Mouse (Mus musculus): ENCODE data around the gene Fkbp15. TPM values are rescaled to one million over a fixed set of nuclear protein-coding genes. Genes with fewer than 3 reads are reported as not detected.

The Fkbp15 gene
- total and polyA plus RNA-seq, 3 experiments = 14.7 to 19.6 (median 16.6) TPM

DNA sequence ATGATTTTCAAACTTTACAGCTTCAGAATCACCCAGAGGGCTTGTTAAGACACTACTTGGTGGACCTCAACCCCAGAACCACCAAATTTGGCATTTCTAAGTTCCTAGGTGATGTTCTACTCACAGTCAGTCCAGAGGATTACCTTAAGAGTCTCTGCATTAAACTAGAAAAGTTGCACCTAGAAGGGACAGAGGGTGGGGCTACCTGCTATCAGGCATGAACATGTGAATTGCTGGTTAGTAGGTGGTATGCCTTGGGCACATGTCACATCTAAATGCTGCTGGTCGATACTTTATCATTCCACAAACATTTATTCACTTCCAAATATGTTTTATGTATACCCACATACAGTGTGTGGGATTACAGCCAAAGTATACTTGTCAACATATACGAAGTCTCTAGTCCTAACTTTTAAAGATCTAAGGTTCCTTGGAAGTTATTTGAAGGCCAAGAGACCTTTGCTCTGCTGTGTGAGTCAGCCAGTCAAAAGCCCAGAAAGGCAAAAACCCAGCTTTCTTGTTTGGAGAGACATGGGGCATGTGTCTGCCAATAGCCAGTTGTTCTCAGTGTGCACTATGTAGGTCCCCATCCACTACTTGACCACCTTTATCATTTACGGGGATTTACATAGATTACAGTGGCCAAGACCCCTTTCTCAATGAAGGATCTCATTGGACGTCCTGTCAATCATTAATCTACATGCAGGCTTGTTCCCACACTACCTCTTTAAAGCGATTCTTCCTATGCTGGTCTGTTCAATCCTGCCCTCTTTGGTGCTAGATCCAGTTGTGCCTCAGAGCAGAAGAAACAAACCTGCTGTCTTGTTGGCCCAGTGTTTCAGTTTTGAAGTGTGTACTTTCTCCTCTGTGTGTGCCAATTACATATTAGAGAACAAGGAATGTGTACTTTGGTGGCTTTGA, 29.5 kb upstream of the Fkbp15 start:
- no peak for TF ChIP-seq EP300 (IDR thresholded peaks at IDR 0.05; ENCODE audit: insufficient read depth, low read depth, low read length)
- no peak for TF ChIP-seq CTCF (IDR thresholded peaks at IDR 0.05)
- no peak for TF ChIP-seq POLR2A (IDR thresholded peaks at IDR 0.05; ENCODE audit: insufficient read depth, low read depth, low read length)

DNA sequence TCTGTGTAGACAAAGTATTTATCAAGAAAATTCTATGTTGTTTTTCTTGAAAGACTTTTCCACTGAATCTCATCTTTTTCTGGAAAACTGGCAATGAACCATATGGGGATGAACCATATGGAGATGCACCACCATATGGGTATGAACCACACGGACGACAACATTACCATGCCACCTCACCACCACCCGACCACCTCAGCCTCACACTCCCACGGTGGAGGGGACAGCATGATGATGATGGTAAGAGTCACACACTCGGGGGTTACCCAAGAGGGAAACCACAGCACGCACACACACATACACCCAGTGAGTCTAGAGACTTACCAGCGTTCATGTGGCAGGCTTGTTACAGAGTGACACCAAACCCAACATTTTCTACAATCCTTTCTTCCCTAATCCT, 25.1 kb upstream of the Fkbp15 start:
- H3K27ac ChIP-seq = no peak overlapping the region
- no peak overlapping the region for H3K4me3 ChIP-seq
- no peak for DNase-seq
- H3K9ac ChIP-seq (ENCODE audit: low read depth, low read length) = no peak overlapping the region
- no peaks in the 10 kb centered on the region for H3K36me3 ChIP-seq (ENCODE audit: control insufficient read depth, insufficient read depth, low read length)
- TF ChIP-seq EP300 (IDR thresholded peaks at IDR 0.05; ENCODE audit: insufficient read depth, low read depth, low read length) (no peak), CTCF (IDR thresholded peaks at IDR 0.05) (no peak), POLR2A (IDR thresholded peaks at IDR 0.05; ENCODE audit: insufficient read depth, low read depth, low read length) (no peak)
- no peaks in the 10 kb centered on the region for H3K4me1 ChIP-seq (ENCODE audit: control insufficient read depth, insufficient read depth, low read length)
- 92% methylated on average over 7 of the region's 7 CpGs for WGBS
- intact Hi-C loops (cut with DNase I) = no loop called here
- H3K79me2 ChIP-seq (replicated peaks; ENCODE audit: control insufficient read depth, insufficient read depth, low read length) = peaks cover 1% of the 10 kb centered on the region; the same call in 1 of the 2 replicates
- H3K27me3 ChIP-seq (ENCODE audit: control insufficient read depth, insufficient read depth, low read length) = no peaks in the 10 kb centered on the region

More for the DNA sequence above, 29.5 kb upstream of the Fkbp15 start:
- no peaks in the 10 kb centered on the region for H3K79me2 ChIP-seq (replicated peaks; ENCODE audit: control insufficient read depth, insufficient read depth, low read length)
- H3K27ac ChIP-seq = no peak overlapping the region
- H3K36me3 ChIP-seq (ENCODE audit: control insufficient read depth, insufficient read depth, low read length) = no peaks in the 10 kb centered on the region
- H3K4me1 ChIP-seq (ENCODE audit: control insufficient read depth, insufficient read depth, low read length) = no peaks in the 10 kb centered on the region
- no peak overlapping the region for H3K9ac ChIP-seq (ENCODE audit: low read depth, low read length)
- 84% methylated on average over 5 of the region's 5 CpGs for WGBS
- intact Hi-C loops (cut with DNase I) = no loop called here
- H3K27me3 ChIP-seq (ENCODE audit: control insufficient read depth, insufficient read depth, low read length) = no peaks in the 10 kb centered on the region
- no peak overlapping the region for H3K4me3 ChIP-seq
- no peak for DNase-seq

DNA sequence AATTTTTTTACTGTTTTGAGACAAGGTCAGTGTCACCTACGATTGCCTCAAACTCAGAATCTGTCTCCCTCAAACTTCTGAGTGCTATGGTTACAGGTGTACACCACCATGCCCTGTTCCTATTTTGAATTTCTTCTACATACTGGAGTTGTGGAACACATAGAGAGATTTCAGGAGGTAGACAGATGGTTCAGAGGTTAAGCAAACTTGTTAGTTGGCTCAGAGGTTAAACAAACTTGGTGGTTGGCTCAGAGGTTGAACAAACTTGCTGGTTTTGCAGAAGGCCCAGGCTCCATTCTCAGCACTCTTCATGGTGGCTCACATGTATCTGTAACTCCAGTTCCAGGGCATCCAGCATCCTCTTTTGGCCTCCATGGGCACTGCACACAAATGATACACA, 23.8 kb upstream of the Fkbp15 start:
- 82% methylated on average over 1 of the region's 1 CpGs for WGBS
- DNase-seq = no peak
- peaks cover 3% of the 10 kb centered on the region; the same call in 1 of the 2 replicates for H3K79me2 ChIP-seq (replicated peaks; ENCODE audit: control insufficient read depth, insufficient read depth, low read length)
- intact Hi-C loops (cut with DNase I) = no loop called here
- peaks cover 2% of the 10 kb centered on the region for H3K4me1 ChIP-seq (ENCODE audit: control insufficient read depth, insufficient read depth, low read length)
- H3K36me3 ChIP-seq (ENCODE audit: control insufficient read depth, insufficient read depth, low read length) = no peaks in the 10 kb centered on the region
- H3K27ac ChIP-seq = no peak overlapping the region
- H3K27me3 ChIP-seq (ENCODE audit: control insufficient read depth, insufficient read depth, low read length) = no peaks in the 10 kb centered on the region
- H3K9ac ChIP-seq (ENCODE audit: low read depth, low read length) = no peak overlapping the region
- TF ChIP-seq CTCF (IDR thresholded peaks at IDR 0.05) (no peak), POLR2A (IDR thresholded peaks at IDR 0.05; ENCODE audit: insufficient read depth, low read depth, low read length) (no peak), EP300 (IDR thresholded peaks at IDR 0.05; ENCODE audit: insufficient read depth, low read depth, low read length) (no peak)
- no peak overlapping the region for H3K4me3 ChIP-seq

DNA sequence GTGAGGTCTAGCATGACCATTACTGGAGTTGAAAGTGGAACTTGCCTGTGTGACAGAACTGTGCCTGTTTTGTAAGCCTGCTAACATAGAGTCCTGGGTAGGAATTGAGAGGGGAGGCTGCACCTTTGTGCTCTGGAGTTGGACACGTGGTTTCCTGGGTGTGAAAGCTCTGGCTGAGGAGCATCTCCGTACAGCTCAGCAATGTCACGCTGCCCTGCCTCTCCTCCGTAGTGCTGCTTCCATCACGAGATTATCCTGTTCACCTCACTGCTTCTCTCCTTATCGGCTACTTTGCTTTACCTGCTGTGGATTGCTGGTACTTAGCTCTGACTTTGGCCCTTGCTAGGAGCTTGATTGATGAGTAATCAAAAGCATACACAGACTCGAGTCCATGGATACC, 23.4 kb upstream of the Fkbp15 start:
- no peak for DNase-seq
- intact Hi-C loops (cut with DNase I) = no loop called here
- Histone ChIP-seq H3K9ac (ENCODE audit: low read depth, low read length) (no peak overlapping the region), H3K79me2 (replicated peaks; ENCODE audit: control insufficient read depth, insufficient read depth, low read length) (peaks cover 3% of the 10 kb centered on the region; the same call in 1 of the 2 replicates), H3K27me3 (ENCODE audit: control insufficient read depth, insufficient read depth, low read length) (no peaks in the 10 kb centered on the region), H3K27ac (no peak overlapping the region), H3K36me3 (ENCODE audit: control insufficient read depth, insufficient read depth, low read length) (no peaks in the 10 kb centered on the region), H3K4me3 (no peak overlapping the region), H3K4me1 (ENCODE audit: control insufficient read depth, insufficient read depth, low read length) (peaks cover 2% of the 10 kb centered on the region)
- TF ChIP-seq EP300 (IDR thresholded peaks at IDR 0.05; ENCODE audit: insufficient read depth, low read depth, low read length) (no peak), POLR2A (IDR thresholded peaks at IDR 0.05; ENCODE audit: insufficient read depth, low read depth, low read length) (no peak), CTCF (IDR thresholded peaks at IDR 0.05) (no peak)
- 77% methylated on average over 7 of the region's 7 CpGs for WGBS

DNA sequence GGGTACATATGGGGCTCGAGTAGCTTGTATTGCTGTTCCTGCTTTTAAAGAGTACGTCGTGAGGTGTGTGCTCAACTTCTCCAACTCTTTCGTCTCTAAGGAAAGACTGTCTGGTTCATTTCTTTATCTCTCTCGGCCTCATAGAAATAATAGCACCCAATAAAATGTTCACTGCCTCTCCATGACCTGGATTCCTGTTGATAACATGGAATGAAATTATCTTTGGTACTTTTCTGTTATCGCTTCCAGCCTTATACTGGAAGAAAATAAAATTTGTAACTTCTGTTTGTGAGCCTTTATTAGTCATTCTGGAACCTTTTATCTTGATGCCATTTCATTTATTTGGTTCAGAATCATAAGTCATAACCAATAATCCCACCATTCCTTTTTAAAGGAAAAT, 22.9 kb upstream of the Fkbp15 start:
- DNase-seq = no peak
- intact Hi-C loops (cut with DNase I) = no loop called here
- Histone ChIP-seq H3K4me1 (ENCODE audit: control insufficient read depth, insufficient read depth, low read length) (peaks cover 2% of the 10 kb centered on the region), H3K9ac (ENCODE audit: low read depth, low read length) (no peak overlapping the region), H3K27ac (no peak overlapping the region), H3K36me3 (ENCODE audit: control insufficient read depth, insufficient read depth, low read length) (no peaks in the 10 kb centered on the region), H3K79me2 (replicated peaks; ENCODE audit: control insufficient read depth, insufficient read depth, low read length) (peaks cover 5% of the 10 kb centered on the region; the same call in 1 of the 2 replicates), H3K4me3 (no peak overlapping the region), H3K27me3 (ENCODE audit: control insufficient read depth, insufficient read depth, low read length) (no peaks in the 10 kb centered on the region)
- TF ChIP-seq EP300 (IDR thresholded peaks at IDR 0.05; ENCODE audit: insufficient read depth, low read depth, low read length) (no peak), CTCF (IDR thresholded peaks at IDR 0.05) (no peak), POLR2A (IDR thresholded peaks at IDR 0.05; ENCODE audit: insufficient read depth, low read depth, low read length) (no peak)
- 72% methylated on average over 6 of the region's 6 CpGs for WGBS
